Mouse (Mus musculus) embryonic facial prominence, embryonic 13.5 days (tissue): ENCODE data around the gene Ilk. TPM values are rescaled to one million over a fixed set of nuclear protein-coding genes. Genes with fewer than 3 reads are reported as not detected.
A peak's percentile ranks its signal among the peaks of the same experiment; 100 is the strongest.

Experiments used
- ATAC-seq: fragments of 200-750 bp; cut with Nextera tagmentation; 2 replicates; pipeline ENCODE4 v1.8.0; 2017; ENCODE audit warnings: low read depth; ENCODE audit not compliant: insufficient number of reproducible peaks, insufficient read depth, low FRiP score, low TSS enrichment
- H3K27ac ChIP-seq: fragments of 300-500 bp; sonication (generic); 2 replicates; pipeline ENCODE4 v1.5.1; 2015; ENCODE audit warnings: moderate library complexity, mild to moderate bottlenecking, inconsistent platforms
- H3K27me3 ChIP-seq: fragments of 300-500 bp; sonication (generic); 2 replicates; pipeline ENCODE4 v1.6.1; 2015; ENCODE audit warnings: mild to moderate bottlenecking, inconsistent platforms
- H3K36me3 ChIP-seq: fragments of 300-500 bp; sonication (generic); 2 replicates; pipeline ENCODE4 v1.6.1; 2015; ENCODE audit warnings: mild to moderate bottlenecking, inconsistent platforms
- H3K4me1 ChIP-seq: fragments of 300-500 bp; sonication (generic); 2 replicates; pipeline ENCODE4 v1.6.1; 2015; ENCODE audit warnings: inconsistent platforms
- H3K4me2 ChIP-seq: fragments of 300-500 bp; sonication (generic); 2 replicates; pipeline ENCODE4 v1.6.1; 2015; ENCODE audit warnings: moderate library complexity, mild to moderate bottlenecking, inconsistent platforms
- H3K4me3 ChIP-seq: fragments of 300-500 bp; sonication (generic); 2 replicates; pipeline ENCODE4 v1.5.1; 2015; ENCODE audit warnings: mild to moderate bottlenecking, inconsistent platforms
- H3K9ac ChIP-seq: fragments of 300-500 bp; sonication (generic); 2 replicates; pipeline ENCODE4 v1.6.1; 2015; ENCODE audit warnings: mild to moderate bottlenecking, inconsistent platforms
- H3K9me3 ChIP-seq: fragments of 300-500 bp; sonication (generic); 2 replicates; pipeline ENCODE4 v1.6.1; 2016; ENCODE audit warnings: inconsistent platforms
- WGBS: fragments of 180-500 bp; shearing (Covaris S2); methylation state at CpG from one replicate; pipeline ENCODE4 v1.1.7; 2015; ENCODE audit warnings: mixed read lengths; 5-methylcytosine and 5-hydroxymethylcytosine counted together
- polyA plus RNA-seq: library from polyadenylated mRNA; unstranded; fragments of >200 nt; fragmentation: Nextera tagmentation; extraction: Ambion mirVana; gene quantifications from 2 replicates; pipeline ENCODE4 v1.2.1, GENCODE M21; 2015

Gene Ilk
- polyA plus RNA-seq, 1 experiment from 2014 or later: 253 TPM

GRCm38 (mm10) chr7:105787285-105788140 is 51.1 kb downstream of the Ilk start, which contains the start of gene Dchs1:
Gene Dchs1 (minus strand): TSS chr7:105787654.
- Histone ChIP-seq H3K27ac (peak within 1 kb of the TSS; percentile 91), H3K9me3 (no peaks in the 10 kb centered on the region), H3K4me1 (peaks cover 51% of the 10 kb centered on the region), H3K36me3 (peaks cover 8% of the 10 kb centered on the region), H3K4me3 (peak within 1 kb of the TSS; percentile 75), H3K27me3 (no peaks in the 10 kb centered on the region), H3K4me2 (peak within 1 kb of the TSS; percentile 85), H3K9ac (peak within 1 kb of the TSS; percentile 98)
- peak; percentile 82 for ATAC-seq
- WGBS: under 1% methylated on average over 58 of the region's 97 CpGs

DNA sequence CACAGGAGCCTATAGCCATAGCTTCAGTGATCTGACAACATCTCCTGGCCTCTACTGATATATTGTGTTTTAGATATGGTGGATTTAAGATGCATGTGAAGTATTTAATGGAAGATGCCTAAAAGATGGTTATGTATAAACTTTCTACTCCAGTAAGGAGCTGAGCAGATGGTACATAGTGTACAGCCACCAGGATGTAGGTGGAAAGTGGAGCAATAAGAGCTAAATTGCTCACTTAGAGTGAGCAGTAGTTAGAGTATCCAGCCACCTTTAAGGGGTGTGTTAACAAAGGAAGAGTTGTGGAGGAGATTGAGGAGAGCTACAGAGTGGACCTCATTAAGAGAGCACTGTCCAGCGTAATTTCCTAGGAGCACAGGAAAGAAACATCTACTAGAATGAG is 54.8 kb downstream of the Ilk start:
- Histone ChIP-seq H3K4me1 (peaks cover 15% of the 10 kb centered on the region), H3K27me3 (no peaks in the 10 kb centered on the region), H3K9ac (no peak overlapping the region), H3K4me3 (no peak overlapping the region), H3K27ac (no peak overlapping the region), H3K4me2 (no peak overlapping the region), H3K36me3 (no peaks in the 10 kb centered on the region), H3K9me3 (no peaks in the 10 kb centered on the region)
- 78% methylated on average over 1 of the region's 1 CpGs for WGBS
- no peak for ATAC-seq

Other genes starting within 250 kb of the Ilk start
- gene Smpd1, start 182.2 kb upstream of the Ilk start, polyA plus RNA-seq: 36.7 and 37.1 TPM in 2 replicates
- 59.9 and 62.3 TPM in 2 replicates for gene Apbb1, start 154.9 kb upstream of the Ilk start, polyA plus RNA-seq
- 0.37 and 3.7 TPM in 2 replicates for gene Hpx, start 136.5 kb upstream of the Ilk start, polyA plus RNA-seq
- gene Trim3, start 103.0 kb upstream of the Ilk start, polyA plus RNA-seq: 41.3 and 49.1 TPM in 2 replicates
- 161 and 178 TPM in 2 replicates for gene Timm10b, start 96.5 kb upstream of the Ilk start, polyA plus RNA-seq
- gene Arfip2, start 96.2 kb upstream of the Ilk start, polyA plus RNA-seq: 81.4 and 85.5 TPM in 2 replicates
- gene Gm45799, start 96.0 kb upstream of the Ilk start, polyA plus RNA-seq: 32.4 and 35.2 TPM in 2 replicates
- gene Dnhd1, start 85.8 kb upstream of the Ilk start, polyA plus RNA-seq: 1.1 and 1.6 TPM in 2 replicates
- 43.4 and 48.9 TPM in 2 replicates for gene Rrp8, start 793 bp downstream of the Ilk start, polyA plus RNA-seq
- gene Taf10, start 7.8 kb downstream of the Ilk start, polyA plus RNA-seq: 126 and 137 TPM in 2 replicates
- 44.0 and 45.8 TPM in 2 replicates for gene Tpp1, start 15.6 kb downstream of the Ilk start, polyA plus RNA-seq
- gene Dchs1, start 51.1 kb downstream of the Ilk start, polyA plus RNA-seq: 21.0 and 21.5 TPM in 2 replicates
- 321 and 381 TPM in 2 replicates for gene Mrpl17, start 74.5 kb downstream of the Ilk start, polyA plus RNA-seq
- not detected in 2 replicates for gene Gm4070, start 217.4 kb downstream of the Ilk start, polyA plus RNA-seq